Mouse (Mus musculus) heart, embryonic 15.5 days (tissue): ENCODE measurements at regions not wholly inside any gene's neighbourhood (a gene's known extent, or its start where the extent isn't known, plus 50 kb on each side); places are given as distances from the start of the nearest gene placed in this dataset.

ENCODE experiments used
- ATAC-seq: fragments of 200-750 bp; cut with Nextera tagmentation; replicated peaks from 2 replicates; pipeline ENCODE4 v1.8.0; 2017; ENCODE audit warnings: low read depth, moderate TSS enrichment; ENCODE audit not compliant: insufficient number of reproducible peaks, insufficient read depth, low FRiP score
- H3K27ac ChIP-seq: fragments of 300-500 bp; sonication (generic); 2 replicates; pipeline ENCODE4 v1.5.1; 2015; ENCODE audit warnings: mild to moderate bottlenecking, inconsistent platforms
- H3K27me3 ChIP-seq: fragments of 300-500 bp; sonication (generic); 2 replicates; pipeline ENCODE4 v1.6.1; 2015; ENCODE audit warnings: inconsistent platforms
- H3K36me3 ChIP-seq: fragments of 300-500 bp; sonication (generic); 2 replicates; pipeline ENCODE4 v1.6.1; 2015; ENCODE audit warnings: mild to moderate bottlenecking, inconsistent platforms
- H3K4me1 ChIP-seq: fragments of 300-500 bp; sonication (generic); replicated peaks from 2 replicates; pipeline ENCODE4 v1.6.1; 2015; ENCODE audit warnings: inconsistent platforms
- H3K4me2 ChIP-seq: fragments of 300-500 bp; sonication (generic); 2 replicates; pipeline ENCODE4 v1.6.1; 2015; ENCODE audit warnings: inconsistent platforms, mild to moderate bottlenecking, moderate library complexity
- H3K4me3 ChIP-seq: fragments of 300-500 bp; sonication (generic); 2 replicates; pipeline ENCODE4 v1.5.1; 2015; ENCODE audit warnings: mild to moderate bottlenecking, inconsistent platforms
- H3K9ac ChIP-seq: fragments of 300-500 bp; sonication (generic); 2 replicates; pipeline ENCODE4 v1.6.1; 2015; ENCODE audit warnings: mild to moderate bottlenecking, inconsistent platforms
- H3K9me3 ChIP-seq: fragments of 300-500 bp; sonication (generic); replicated peaks from 2 replicates; pipeline ENCODE4 v1.6.1; 2016; ENCODE audit warnings: inconsistent platforms
- WGBS: fragments of 180-500 bp; shearing (Covaris S2); methylation state at CpG from one replicate; pipeline ENCODE4 v1.1.7; 2015; ENCODE audit warnings: mixed read lengths; 5-methylcytosine and 5-hydroxymethylcytosine counted together

DNA sequence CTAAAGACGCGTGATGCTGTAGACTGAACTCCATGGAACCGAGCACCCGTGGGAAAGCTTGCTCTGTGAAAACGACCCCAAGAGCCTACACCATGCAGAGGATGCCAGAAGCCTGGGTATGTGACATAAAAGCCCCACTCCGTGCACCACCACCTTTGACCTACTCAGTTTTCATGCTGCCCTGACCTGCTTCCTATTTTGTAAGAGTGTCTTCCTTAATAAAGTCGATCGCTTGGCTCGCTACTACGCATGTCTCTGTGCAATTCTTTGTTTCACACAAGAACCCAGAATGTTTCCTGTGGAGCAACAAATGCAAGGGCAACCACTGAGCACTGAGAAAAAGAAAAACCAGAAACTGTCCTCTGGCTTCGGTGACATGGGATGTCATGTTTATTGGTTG is 60.5 kb downstream of the Sec61b start:
- Histone ChIP-seq H3K27me3 (no peaks in the 10 kb centered on the region), H3K4me1 (no peaks in the 10 kb centered on the region), H3K9ac (no peak overlapping the region), H3K27ac (no peak overlapping the region), H3K4me2 (no peak overlapping the region), H3K4me3 (no peak overlapping the region), H3K9me3 (no peaks in the 10 kb centered on the region), H3K36me3 (no peaks in the 10 kb centered on the region)
- 86% methylated on average over 11 of the region's 11 CpGs for WGBS
- ATAC-seq = no peak

GRCm38 (mm10) chr4:47567694-47568093 is 93.2 kb downstream of the Sec61b start:
- WGBS = 63% methylated on average over 3 of the region's 3 CpGs
- Histone ChIP-seq H3K4me3 (no peak overlapping the region), H3K4me2 (no peak overlapping the region), H3K9me3 (no peaks in the 10 kb centered on the region), H3K27ac (no peak overlapping the region), H3K9ac (no peak overlapping the region), H3K27me3 (no peaks in the 10 kb centered on the region), H3K4me1 (no peaks in the 10 kb centered on the region), H3K36me3 (no peaks in the 10 kb centered on the region)
- ATAC-seq = no peak

DNA sequence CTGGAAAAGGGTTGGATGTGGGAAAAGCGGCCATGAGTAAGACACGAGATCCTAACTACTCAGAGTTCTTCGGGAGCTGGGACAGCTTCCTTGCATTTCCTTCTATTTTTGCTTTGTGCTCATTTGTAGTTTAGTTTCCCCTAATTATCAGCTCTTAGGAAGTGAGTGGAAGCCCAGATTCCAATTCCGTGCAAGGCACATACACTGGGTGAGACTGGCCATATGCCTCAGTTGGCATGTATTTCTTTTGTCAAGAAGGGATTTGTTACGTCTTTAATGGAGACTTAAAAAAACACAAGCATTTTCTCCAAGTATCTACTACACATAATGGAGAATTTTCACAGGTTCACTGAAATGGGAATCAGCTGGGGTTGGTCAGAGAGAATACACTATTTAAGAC is 96.4 kb downstream of the Sec61b start:
- Histone ChIP-seq H3K36me3 (no peaks in the 10 kb centered on the region), H3K27me3 (no peaks in the 10 kb centered on the region), H3K9me3 (no peaks in the 10 kb centered on the region), H3K4me1 (no peaks in the 10 kb centered on the region), H3K9ac (no peak overlapping the region), H3K27ac (no peak overlapping the region), H3K4me2 (no peak overlapping the region), H3K4me3 (no peak overlapping the region)
- 80% methylated on average over 5 of the region's 5 CpGs for WGBS
- ATAC-seq = no peak

- WGBS = 76% methylated on average over 4 of the region's 4 CpGs
- H3K9ac ChIP-seq = no peak overlapping the region
- H3K4me1 ChIP-seq = no peaks in the 10 kb centered on the region
- no peak overlapping the region for H3K4me3 ChIP-seq
- H3K27me3 ChIP-seq = no peaks in the 10 kb centered on the region
- no peak overlapping the region for H3K4me2 ChIP-seq
- no peak overlapping the region for H3K27ac ChIP-seq
- H3K9me3 ChIP-seq = no peaks in the 10 kb centered on the region
- H3K36me3 ChIP-seq = no peaks in the 10 kb centered on the region
- no peak for ATAC-seq
Observed at GRCm38 (mm10) chr4:47576011-47576410, 101.6 kb downstream of the Sec61b start.

DNA sequence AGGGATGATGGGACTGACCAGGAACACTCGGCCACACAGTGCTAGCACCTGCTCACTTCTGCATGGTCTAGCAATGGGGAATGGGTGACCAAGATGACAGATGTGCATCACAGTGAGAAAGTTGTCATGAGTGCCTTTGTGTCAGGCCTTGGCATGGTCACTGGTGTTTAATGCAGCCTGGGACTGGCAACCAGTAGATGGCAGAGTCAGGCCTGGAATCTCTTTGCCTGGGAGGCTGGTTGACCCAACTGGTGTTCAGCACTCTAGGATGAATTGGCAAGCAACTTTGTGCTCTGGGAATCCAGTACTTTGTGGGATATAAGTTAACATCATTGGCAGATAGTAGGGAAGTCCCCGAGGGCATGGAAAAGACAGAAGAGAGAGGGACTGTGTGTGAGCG is 103.0 kb downstream of the Sec61b start:
- Histone ChIP-seq H3K27ac (no peak overlapping the region), H3K4me1 (no peaks in the 10 kb centered on the region), H3K9ac (no peak overlapping the region), H3K36me3 (no peaks in the 10 kb centered on the region), H3K27me3 (no peaks in the 10 kb centered on the region), H3K9me3 (no peaks in the 10 kb centered on the region), H3K4me2 (no peak overlapping the region), H3K4me3 (no peak overlapping the region)
- ATAC-seq = no peak
- 78% methylated on average over 3 of the region's 3 CpGs for WGBS

DNA sequence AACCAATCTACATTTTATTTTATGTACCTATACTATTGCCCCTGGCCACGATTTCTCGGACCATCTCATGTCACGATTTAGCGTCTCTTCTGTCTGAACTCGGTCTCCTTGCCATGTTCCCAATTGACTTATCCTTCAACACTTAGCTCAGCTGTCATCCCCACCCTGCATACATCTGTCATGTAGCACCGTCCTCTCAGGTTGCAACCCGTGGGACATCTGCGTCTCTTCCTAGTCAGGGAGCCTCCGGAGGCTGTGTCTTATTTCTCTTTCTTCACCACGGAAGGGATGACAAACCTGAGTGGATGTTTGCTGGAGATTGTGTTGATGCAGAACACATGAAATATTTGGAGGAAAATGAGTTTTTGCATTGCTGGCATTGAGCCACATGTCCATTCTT is 104.2 kb downstream of the Sec61b start:
- Histone ChIP-seq H3K36me3 (no peaks in the 10 kb centered on the region), H3K4me3 (no peak overlapping the region), H3K4me2 (no peak overlapping the region), H3K27ac (no peak overlapping the region), H3K27me3 (no peaks in the 10 kb centered on the region), H3K4me1 (no peaks in the 10 kb centered on the region), H3K9ac (no peak overlapping the region), H3K9me3 (no peaks in the 10 kb centered on the region)
- WGBS = 57% methylated on average over 10 of the region's 10 CpGs
- ATAC-seq = no peak

- WGBS = 86% methylated on average over 5 of the region's 5 CpGs
Observed at GRCm38 (mm10) chr4:47580556-47580955, 106.1 kb downstream of the Sec61b start.

GRCm38 (mm10) chr4:47587256-47587655 is 112.8 kb downstream of the Sec61b start:
- no peak overlapping the region for H3K4me3 ChIP-seq
- H3K4me1 ChIP-seq = no peaks in the 10 kb centered on the region
- no peak overlapping the region for H3K27ac ChIP-seq
- no peak overlapping the region for H3K4me2 ChIP-seq
- no peaks in the 10 kb centered on the region for H3K36me3 ChIP-seq
- no peaks in the 10 kb centered on the region for H3K9me3 ChIP-seq
- no peak for ATAC-seq
- 40% methylated on average over 5 of the region's 5 CpGs for WGBS
- H3K27me3 ChIP-seq = no peaks in the 10 kb centered on the region
- H3K9ac ChIP-seq = no peak overlapping the region

More at GRCm38 (mm10) chr4:47580556-47580955, 106.1 kb downstream of the Sec61b start:
- no peak for ATAC-seq
- Histone ChIP-seq H3K9me3 (no peaks in the 10 kb centered on the region), H3K4me2 (no peak overlapping the region), H3K9ac (no peak overlapping the region), H3K4me3 (no peak overlapping the region), H3K36me3 (no peaks in the 10 kb centered on the region), H3K27me3 (no peaks in the 10 kb centered on the region), H3K4me1 (no peaks in the 10 kb centered on the region), H3K27ac (no peak overlapping the region)

- Histone ChIP-seq H3K9me3 (no peaks in the 10 kb centered on the region), H3K4me2 (no peak overlapping the region), H3K4me3 (no peak overlapping the region), H3K27me3 (no peaks in the 10 kb centered on the region), H3K4me1 (peaks cover 15% of the 10 kb centered on the region), H3K9ac (no peak overlapping the region), H3K36me3 (no peaks in the 10 kb centered on the region), H3K27ac (no peak overlapping the region)
- no peak for ATAC-seq
- 86% methylated on average over 11 of the region's 11 CpGs for WGBS
Observed at GRCm38 (mm10) chr4:47592271-47592986, 118.0 kb downstream of the Sec61b start.

DNA sequence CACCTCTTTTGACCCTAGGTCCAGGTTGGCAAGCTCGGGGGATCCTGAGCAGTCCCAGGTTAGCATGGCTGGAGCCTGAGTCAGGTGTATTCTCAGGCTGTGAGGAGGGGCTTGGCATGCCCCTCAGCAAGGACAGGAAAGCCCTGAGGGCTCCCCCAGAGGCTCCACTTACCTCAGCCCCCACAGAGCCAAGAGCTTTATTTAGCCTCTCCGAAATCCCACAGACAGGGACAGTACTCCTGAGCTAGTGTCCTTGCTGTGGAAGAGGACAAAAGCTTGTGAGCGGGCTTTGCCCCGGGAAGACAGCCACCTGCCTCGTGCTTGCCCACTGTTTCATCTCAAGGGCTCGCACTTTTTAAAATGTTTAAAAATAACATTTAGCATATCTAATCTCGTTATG is 118.7 kb downstream of the Sec61b start:
- H3K9ac ChIP-seq = no peak overlapping the region
- H3K27ac ChIP-seq = no peak overlapping the region
- peaks cover 15% of the 10 kb centered on the region for H3K4me1 ChIP-seq
- ATAC-seq = peak; percentile 55; the same call in 1 of the 2 replicates
- no peaks in the 10 kb centered on the region for H3K9me3 ChIP-seq
- H3K27me3 ChIP-seq = no peaks in the 10 kb centered on the region
- no peak overlapping the region for H3K4me2 ChIP-seq
- H3K4me3 ChIP-seq = no peak overlapping the region
- 51% methylated on average over 7 of the region's 7 CpGs for WGBS
- H3K36me3 ChIP-seq = no peaks in the 10 kb centered on the region

DNA sequence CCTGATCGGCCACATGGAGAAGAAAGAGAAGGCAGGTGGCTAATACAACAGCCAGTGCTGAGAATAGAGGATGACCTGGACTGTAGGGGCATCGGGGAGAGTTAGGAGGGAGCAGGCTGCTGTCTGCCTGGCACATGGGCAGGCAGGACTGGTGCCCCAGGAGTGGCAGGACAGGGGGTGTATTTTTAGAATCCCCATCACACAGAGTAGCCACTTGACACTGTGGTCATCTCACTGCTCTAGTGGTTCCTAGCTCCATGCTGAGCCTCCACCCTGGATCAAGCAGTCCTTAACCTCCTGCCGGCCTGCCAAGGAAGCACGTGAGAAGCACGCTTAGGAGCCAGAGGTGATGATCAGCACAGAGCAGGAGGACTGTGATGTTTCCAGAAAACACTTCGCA is 119.7 kb downstream of the Sec61b start:
- Histone ChIP-seq H3K27ac (no peak overlapping the region; the same call in 1 of the 2 replicates), H3K9me3 (no peaks in the 10 kb centered on the region), H3K4me2 (no peak overlapping the region), H3K27me3 (no peaks in the 10 kb centered on the region), H3K36me3 (no peaks in the 10 kb centered on the region), H3K4me1 (peaks cover 15% of the 10 kb centered on the region), H3K4me3 (no peak overlapping the region), H3K9ac (no peak overlapping the region)
- 58% methylated on average over 6 of the region's 6 CpGs for WGBS
- ATAC-seq = peak; percentile 61

DNA sequence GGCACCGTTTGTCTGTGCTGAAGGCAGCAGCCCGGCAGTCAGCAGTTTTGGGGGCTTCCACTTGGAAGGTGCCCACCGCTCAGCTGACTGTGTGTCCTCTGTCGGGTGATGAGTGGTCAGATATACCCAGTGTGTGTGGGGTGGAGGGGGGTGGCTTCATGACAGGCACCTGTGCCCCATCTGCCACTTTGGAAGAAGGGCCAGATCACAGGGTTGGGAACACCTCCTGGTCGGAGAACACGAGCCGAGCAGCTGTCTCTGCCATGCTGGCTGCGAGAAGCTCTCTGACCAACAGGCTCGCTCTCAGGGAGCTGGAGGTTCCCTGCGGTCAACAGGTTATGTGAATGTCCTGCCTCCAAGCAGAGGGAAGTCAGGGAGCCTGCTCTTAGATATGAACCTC is 121.4 kb downstream of the Sec61b start:
- H3K9ac ChIP-seq = no peak overlapping the region
- H3K4me3 ChIP-seq = no peak overlapping the region
- 80% methylated on average over 10 of the region's 10 CpGs for WGBS
- no peaks in the 10 kb centered on the region for H3K9me3 ChIP-seq
- H3K27ac ChIP-seq = no peak overlapping the region
- no peaks in the 10 kb centered on the region for H3K27me3 ChIP-seq
- no peaks in the 10 kb centered on the region for H3K36me3 ChIP-seq
- no peak for ATAC-seq
- H3K4me1 ChIP-seq = peaks cover 15% of the 10 kb centered on the region
- H3K4me2 ChIP-seq = no peak overlapping the region
